Mouse (Mus musculus) forebrain, embryonic 16.5 days (tissue): Measurements from ENCODE around the gene Fam131a. TPM values are rescaled to one million over a fixed set of nuclear protein-coding genes. Genes with fewer than 3 reads are reported as not detected.
"Not testable (repeated sequence)": the region's sequence is repeated elsewhere in the genome, so short reads cannot be mapped to it uniquely, and the experiment has no call there.

Source experiments
- ATAC-seq: fragments of 200-750 bp; cut with Nextera tagmentation; 2 replicates; pipeline ENCODE4 v1.8.0; 2017; ENCODE audit warnings: mild to moderate bottlenecking, moderate library complexity
- H3K27ac ChIP-seq: fragments of 300-500 bp; sonication (generic); 2 replicates; pipeline ENCODE4 v1.5.1; 2014; ENCODE audit warnings: low read length, control low read depth
- H3K27me3 ChIP-seq: fragments of 300-500 bp; sonication (generic); replicated peaks from 2 replicates; pipeline ENCODE4 v1.6.1; 2014; ENCODE audit warnings: low read length; ENCODE audit not compliant: control insufficient read depth, insufficient read depth
- H3K36me3 ChIP-seq: fragments of 300-500 bp; sonication (generic); 2 replicates; pipeline ENCODE4 v1.6.1; 2014; ENCODE audit not compliant: control insufficient read depth, insufficient read depth
- H3K4me1 ChIP-seq: fragments of 300-500 bp; sonication (generic); replicated peaks from 2 replicates; pipeline ENCODE4 v1.6.1; 2014; ENCODE audit warnings: low read length; ENCODE audit not compliant: control insufficient read depth, insufficient read depth
- H3K4me2 ChIP-seq: fragments of 300-500 bp; sonication (generic); 2 replicates; pipeline ENCODE4 v1.6.1; 2014; ENCODE audit warnings: mild to moderate bottlenecking, low read length, control low read depth
- H3K4me3 ChIP-seq: fragments of 300-500 bp; sonication (generic); replicated peaks from 2 replicates; pipeline ENCODE4 v1.5.1; 2014; ENCODE audit warnings: mild to moderate bottlenecking, low read length, control low read depth
- H3K9ac ChIP-seq: fragments of 300-500 bp; sonication (generic); replicated peaks from 2 replicates; pipeline ENCODE4 v1.6.1; 2014; ENCODE audit warnings: low read depth, low read length, control low read depth
- H3K9me3 ChIP-seq: fragments of 300-500 bp; sonication (generic); 2 replicates; pipeline ENCODE4 v1.6.1; 2016; ENCODE audit warnings: low read length; ENCODE audit not compliant: control insufficient read depth
- WGBS: fragments of 180-500 bp; shearing (Covaris S2); extraction: QIAGEN DNeasy Blood & Tissue Kit; methylation state at CpG from one replicate; pipeline ENCODE4 v1.1.7; 2014; 5-methylcytosine and 5-hydroxymethylcytosine counted together
- polyA plus RNA-seq: library from polyadenylated mRNA; unstranded; fragments of >200 nt; fragmentation: Nextera tagmentation; extraction: Ambion mirVana; gene quantifications from 2 replicates; pipeline ENCODE4 v1.2.1, GENCODE M21; 2015

The Fam131a gene
- 57.4 and 65.3 TPM in 2 replicates for polyA plus RNA-seq

DNA sequence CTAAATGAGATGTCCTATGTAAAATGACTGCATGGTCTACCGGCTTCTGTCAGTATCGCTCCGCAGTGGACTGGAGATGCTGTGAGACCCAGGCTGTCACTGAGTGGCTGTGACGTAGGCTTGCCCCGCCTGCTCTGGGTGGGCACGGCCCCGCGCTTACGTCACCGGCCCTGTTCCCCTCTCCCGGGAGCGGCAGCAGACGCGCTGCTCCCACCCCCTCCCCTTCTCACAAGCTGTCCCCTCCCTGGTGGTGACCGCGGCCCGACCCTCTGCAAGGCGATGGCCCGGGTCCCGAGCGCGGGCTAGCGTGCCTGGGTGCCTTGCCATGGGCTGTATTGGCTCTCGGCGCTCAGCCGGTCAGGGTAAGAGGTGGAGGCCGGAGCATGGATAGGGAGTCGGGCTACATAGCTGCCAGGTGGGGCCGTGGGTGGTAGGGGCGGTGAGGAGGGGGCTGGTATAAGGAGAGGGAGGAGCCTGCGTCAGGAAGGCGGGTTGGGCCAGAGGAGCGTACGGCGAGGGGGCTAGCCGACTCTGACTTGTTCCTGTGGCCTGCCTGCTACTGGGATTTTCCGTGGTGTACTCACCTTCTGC, at the start of gene Fam131a:
Gene Fam131a (plus strand): TSS at position 131 of the 591 bp plus-strand sequence.
- under 1% methylated on average over 37 of the region's 37 CpGs for WGBS
- Histone ChIP-seq H3K36me3 (peaks cover 29% of the 10 kb centered on the region), H3K27ac (peak within 1 kb of the TSS; percentile 97), H3K4me3 (peak within 1 kb of the TSS; percentile 79), H3K27me3 (no peaks in the 10 kb centered on the region), H3K4me2 (peak within 1 kb of the TSS; percentile 82), H3K4me1 (peaks cover 33% of the 10 kb centered on the region), H3K9me3 (no peaks in the 10 kb centered on the region), H3K9ac (peak within 1 kb of the TSS; percentile 92)
- ATAC-seq, result peak; percentile 94

DNA sequence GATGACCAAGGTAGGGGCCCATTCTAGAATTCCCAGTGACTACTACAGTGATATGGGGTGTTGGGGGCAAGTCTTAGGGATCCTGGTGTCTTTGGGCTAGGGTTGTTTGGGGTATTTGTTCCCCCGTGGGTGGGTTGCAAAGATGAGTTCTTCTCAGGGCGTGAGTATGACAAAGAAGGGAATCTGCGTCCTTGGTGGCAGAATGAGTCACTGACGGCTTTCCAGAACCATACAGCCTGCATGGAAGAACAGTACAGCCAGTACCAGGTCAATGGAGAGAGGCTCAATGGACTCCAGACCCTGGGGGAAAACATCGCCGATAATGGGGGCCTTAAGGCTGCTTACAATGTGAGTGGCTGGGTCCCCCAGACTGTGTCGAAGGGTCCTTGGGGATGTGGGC, 49.1 kb upstream of the Fam131a start:
- Histone ChIP-seq H3K27me3 (no peaks in the 10 kb centered on the region), H3K36me3 (no peaks in the 10 kb centered on the region), H3K4me3 (no peak overlapping the region), H3K9me3 (no peaks in the 10 kb centered on the region), H3K4me1 (peaks cover 5% of the 10 kb centered on the region), H3K9ac (no peak overlapping the region), H3K4me2 (no peak overlapping the region), H3K27ac (no peak overlapping the region)
- no peak for ATAC-seq
- 93% methylated on average over 7 of the region's 7 CpGs for WGBS

DNA sequence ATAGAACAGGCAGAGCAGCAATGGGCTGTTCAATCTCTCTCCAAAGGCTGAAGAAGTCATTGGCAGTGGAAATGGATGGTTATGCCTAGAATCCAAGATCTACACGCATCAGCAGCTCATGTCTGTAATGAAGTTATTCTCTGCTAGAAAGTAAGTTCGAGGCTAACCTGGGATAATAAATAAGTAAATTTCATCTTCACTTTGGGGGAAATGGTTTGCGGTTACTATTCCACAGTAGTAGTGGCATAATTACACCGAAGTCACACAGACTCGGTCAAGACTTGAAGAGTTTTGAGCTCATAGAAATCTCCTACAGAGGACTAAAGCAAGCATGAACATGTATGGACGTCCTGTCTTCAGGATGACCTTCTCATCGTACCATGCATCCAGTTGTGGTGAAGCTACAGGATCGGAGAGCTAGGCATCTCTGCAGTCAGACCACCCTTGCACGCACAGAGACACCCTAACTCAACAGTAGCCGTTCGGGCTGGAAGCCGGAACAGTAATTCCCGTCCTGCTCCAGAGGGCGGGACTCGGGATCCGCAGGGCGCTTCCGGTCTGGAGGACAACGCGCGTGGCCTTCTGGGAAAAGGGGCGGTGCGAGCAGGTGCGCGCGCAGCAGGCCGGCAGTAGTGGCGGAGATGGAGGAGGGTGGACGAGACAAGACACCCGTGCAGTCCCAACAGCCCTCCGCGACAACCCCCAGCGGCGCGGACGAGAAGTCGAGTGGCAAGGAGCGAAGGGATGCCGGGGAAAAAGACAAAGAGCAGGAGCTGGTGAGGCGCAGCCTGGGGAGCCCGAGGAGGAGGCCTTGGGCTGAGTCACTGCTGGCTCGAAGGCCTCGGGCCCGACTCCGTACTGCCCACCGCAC, 41.7 kb upstream of the Fam131a start, which contains the start of gene Psmd2:
Gene Psmd2 (plus strand): TSS at position 577 of the 871 bp plus-strand sequence.
- H3K27ac ChIP-seq, result peak within 1 kb of the TSS; percentile 83
- 3% methylated on average over 42 of the region's 46 CpGs for WGBS
- ATAC-seq, result peak; percentile 97

DNA sequence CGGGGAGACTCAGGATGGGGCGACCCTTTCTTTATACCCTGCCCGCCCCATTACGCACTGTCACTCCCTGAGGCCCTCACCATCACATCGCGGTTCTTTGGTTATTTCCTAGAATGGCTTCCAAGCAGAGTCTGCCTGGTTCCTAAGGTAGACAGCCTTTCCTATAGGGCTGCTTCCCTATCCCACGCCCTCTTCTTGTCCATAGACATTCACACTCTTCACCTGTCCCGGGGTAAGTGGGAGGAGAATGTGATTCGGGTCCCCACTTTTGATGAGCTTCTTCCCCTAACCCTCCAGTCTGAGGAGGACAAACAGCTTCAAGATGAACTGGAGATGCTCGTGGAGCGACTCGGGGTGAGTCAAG, 41.1 kb upstream of the Fam131a start:
- peaks cover 18% of the 10 kb centered on the region for H3K4me1 ChIP-seq
- peak overlapping the region; percentile 99 for H3K4me2 ChIP-seq
- H3K36me3 ChIP-seq, result peaks cover 17% of the 10 kb centered on the region
- no peaks in the 10 kb centered on the region for H3K27me3 ChIP-seq
- H3K9me3 ChIP-seq, result no peaks in the 10 kb centered on the region
- no peak for ATAC-seq
- H3K4me3 ChIP-seq, result peak overlapping the region; percentile 86
- peak overlapping the region; percentile 83; the same call in 1 of the 2 replicates for H3K27ac ChIP-seq
- peak overlapping the region; percentile 90 for H3K9ac ChIP-seq
- WGBS, result 9% methylated on average over 12 of the region's 12 CpGs

More for the DNA sequence above, 41.7 kb upstream of the Fam131a start, which contains the start of gene Psmd2:
- H3K9ac ChIP-seq, result peak within 1 kb of the TSS; percentile 90
- H3K4me3 ChIP-seq, result peak within 1 kb of the TSS; percentile 86
- no peaks in the 10 kb centered on the region for H3K9me3 ChIP-seq
- H3K4me1 ChIP-seq, result peaks cover 18% of the 10 kb centered on the region
- H3K36me3 ChIP-seq, result peaks cover 12% of the 10 kb centered on the region
- H3K4me2 ChIP-seq, result peak within 1 kb of the TSS; percentile 99
- H3K27me3 ChIP-seq, result no peaks in the 10 kb centered on the region

DNA sequence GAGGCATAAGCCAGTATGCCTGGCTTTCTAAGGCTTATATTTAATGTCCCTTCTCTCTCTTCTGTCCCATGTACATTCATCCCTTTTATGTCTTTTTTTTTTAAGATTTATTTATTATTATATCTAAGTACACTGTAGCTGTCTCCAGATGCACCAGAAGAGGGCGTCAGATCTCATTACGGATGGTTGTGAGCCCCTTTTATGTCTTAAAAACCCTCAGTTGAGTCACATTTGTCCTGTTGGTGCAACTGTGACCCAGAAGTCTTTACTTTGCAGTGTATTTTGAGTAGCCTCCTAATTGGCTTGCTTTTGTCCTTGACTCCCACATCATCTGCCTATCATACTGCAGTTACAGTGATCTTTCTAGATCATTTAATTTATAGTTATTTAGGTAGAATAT, 39.7 kb upstream of the Fam131a start:
- H3K9me3 ChIP-seq, result no peaks in the 10 kb centered on the region
- H3K4me1 ChIP-seq, result peaks cover 18% of the 10 kb centered on the region
- H3K36me3 ChIP-seq, result peaks cover 30% of the 10 kb centered on the region
- H3K9ac ChIP-seq, result no peak overlapping the region
- no peak overlapping the region for H3K4me3 ChIP-seq
- ATAC-seq, result no peak
- H3K27me3 ChIP-seq, result no peaks in the 10 kb centered on the region
- no peak overlapping the region for H3K27ac ChIP-seq
- no peak overlapping the region for H3K4me2 ChIP-seq
- 32% methylated on average over 2 of the region's 2 CpGs for WGBS

DNA sequence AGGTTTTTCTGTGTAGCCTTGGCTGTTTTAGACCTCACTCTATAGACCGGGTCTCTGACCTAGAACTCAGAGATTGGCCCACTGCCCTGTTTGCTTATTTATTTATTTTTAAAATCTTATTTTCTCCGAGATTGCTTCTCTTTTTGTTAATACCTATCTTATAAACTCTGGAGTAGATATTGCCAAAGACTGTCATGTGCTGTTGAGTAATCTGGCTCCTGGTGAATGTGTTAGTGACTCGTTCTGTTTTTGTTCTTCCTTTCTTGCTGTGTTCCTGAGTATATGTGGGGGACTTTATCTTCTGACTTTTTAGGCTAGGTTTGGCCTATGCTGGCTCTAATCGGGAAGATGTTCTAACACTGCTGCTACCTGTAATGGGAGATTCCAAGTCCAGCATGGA, 35.4 kb upstream of the Fam131a start:
- no peak overlapping the region for H3K4me3 ChIP-seq
- H3K9me3 ChIP-seq, result no peaks in the 10 kb centered on the region
- ATAC-seq, result no peak
- no peak overlapping the region for H3K9ac ChIP-seq
- no peak overlapping the region for H3K4me2 ChIP-seq
- WGBS, result 96% methylated on average over 4 of the region's 4 CpGs
- H3K27me3 ChIP-seq, result no peaks in the 10 kb centered on the region
- H3K36me3 ChIP-seq, result peaks cover 49% of the 10 kb centered on the region
- peaks cover 6% of the 10 kb centered on the region for H3K4me1 ChIP-seq
- H3K27ac ChIP-seq, result no peak overlapping the region

DNA sequence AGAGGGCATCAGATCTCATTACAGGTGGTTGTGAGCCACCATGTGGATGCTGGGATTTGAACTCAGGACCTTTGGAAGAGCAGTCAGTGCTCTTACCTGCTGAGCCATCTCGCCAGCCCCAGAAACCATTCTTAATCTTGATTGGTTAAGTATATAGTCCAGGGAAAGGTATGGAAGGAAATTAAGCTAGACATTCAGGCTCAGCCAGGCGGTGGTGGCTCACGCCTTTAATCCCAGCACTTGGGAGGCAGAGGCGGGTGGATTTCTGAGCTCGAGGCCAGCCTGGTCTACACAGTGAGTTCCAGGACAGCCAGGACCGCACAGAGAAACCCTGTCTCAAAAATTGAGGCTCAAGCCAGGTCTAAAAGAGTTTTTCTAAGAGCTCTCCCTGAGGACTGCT, 25.0 kb upstream of the Fam131a start, which contains the start of gene Eif4g1:
Gene Eif4g1 (plus strand): TSS at position 301 of the 400 bp plus-strand sequence.
- not testable (repeated sequence) for H3K4me1 ChIP-seq, H3K9me3 ChIP-seq, H3K4me3 ChIP-seq, H3K4me2 ChIP-seq, H3K9ac ChIP-seq, H3K27ac ChIP-seq, H3K36me3 ChIP-seq, ATAC-seq, H3K27me3 ChIP-seq
- WGBS, result 96% methylated on average over 5 of the region's 6 CpGs

DNA sequence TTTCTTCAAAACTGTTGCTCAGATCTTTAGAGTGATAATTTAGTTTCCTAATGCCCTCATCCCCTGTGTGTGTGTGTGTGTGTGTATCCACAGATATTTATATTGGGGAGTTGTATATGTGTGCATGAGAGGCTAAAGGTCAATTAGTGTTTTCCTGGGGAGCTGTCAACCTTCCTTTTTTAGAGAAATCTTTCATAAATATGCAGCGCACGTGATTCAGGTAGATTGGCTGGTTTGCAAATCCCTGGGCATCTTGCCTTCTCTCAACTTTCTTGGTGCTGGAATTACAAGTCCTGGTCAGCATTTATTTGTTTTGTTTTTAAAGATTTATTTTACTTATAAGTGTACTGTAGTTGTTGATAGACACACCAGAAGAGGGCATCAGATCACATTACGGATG, 22.8 kb upstream of the Fam131a start:
- Histone ChIP-seq H3K27ac (no peak overlapping the region), H3K9ac (no peak overlapping the region), H3K9me3 (no peaks in the 10 kb centered on the region), H3K4me2 (no peak overlapping the region), H3K4me1 (peaks cover 21% of the 10 kb centered on the region), H3K27me3 (no peaks in the 10 kb centered on the region), H3K4me3 (no peak overlapping the region), H3K36me3 (no peaks in the 10 kb centered on the region)
- no peak for ATAC-seq
- 89% methylated on average over 3 of the region's 3 CpGs for WGBS

DNA sequence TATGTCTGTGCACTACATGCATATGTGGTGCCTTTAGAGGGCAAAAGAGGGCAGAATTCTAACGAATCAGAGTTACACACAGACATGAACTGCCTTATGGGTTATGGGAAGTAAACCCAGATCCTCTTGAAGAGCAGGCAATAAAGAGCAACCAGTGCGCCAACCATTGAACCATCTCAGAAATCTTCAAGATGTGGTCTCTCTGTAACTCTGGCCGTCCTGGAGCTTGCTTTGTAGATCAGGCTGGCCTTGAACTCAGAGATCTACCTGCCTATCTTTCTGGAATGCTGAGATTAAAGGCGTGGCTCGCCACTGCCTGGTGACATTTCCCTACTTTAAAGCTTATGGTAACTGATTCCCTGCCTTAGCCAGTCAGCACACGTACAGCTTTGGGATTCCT, 21.2 kb upstream of the Fam131a start:
- Histone ChIP-seq H3K36me3 (peaks cover 3% of the 10 kb centered on the region), H3K27ac (no peak overlapping the region), H3K27me3 (no peaks in the 10 kb centered on the region), H3K9me3 (no peaks in the 10 kb centered on the region), H3K4me2 (peak overlapping the region; percentile 75), H3K4me1 (peaks cover 21% of the 10 kb centered on the region), H3K9ac (no peak overlapping the region), H3K4me3 (no peak overlapping the region; the same call in 1 of the 2 replicates)
- WGBS, result 21% methylated on average over 6 of the region's 6 CpGs
- no peak for ATAC-seq
